Mouse (Mus musculus) liver, adult 2 months (tissue): Measurements from ENCODE around the gene Klrb1c.

Source experiments
- CTCF ChIP-seq: fragments of 200-500 bp; IDR thresholded peaks from 2 replicates; pipeline ENCODE4 v1.5.1; 2011; ENCODE audit warnings: low read depth, low read length, control low read depth
- POLR2A ChIP-seq: fragments of 200-500 bp; IDR thresholded peaks from 2 replicates; pipeline ENCODE4 v1.6.1; 2011; ENCODE audit warnings: low read length, control low read depth; ENCODE audit not compliant: insufficient read depth; ENCODE audit errors: extremely low read depth

GRCm38 (mm10) chr6:128802557-128802956 lies 13.5 kb upstream of the Klrb1c start:
- TF ChIP-seq CTCF (no peak), POLR2A (no peak)
